Mouse (Mus musculus): ENCODE measurements around the gene Ofcc1. TPM values are rescaled to one million over a fixed set of nuclear protein-coding genes. Genes with fewer than 3 reads are reported as not detected.

Gene Ofcc1
- polyA plus RNA-seq, 1 experiment from 2014 or later: not detected

DNA sequence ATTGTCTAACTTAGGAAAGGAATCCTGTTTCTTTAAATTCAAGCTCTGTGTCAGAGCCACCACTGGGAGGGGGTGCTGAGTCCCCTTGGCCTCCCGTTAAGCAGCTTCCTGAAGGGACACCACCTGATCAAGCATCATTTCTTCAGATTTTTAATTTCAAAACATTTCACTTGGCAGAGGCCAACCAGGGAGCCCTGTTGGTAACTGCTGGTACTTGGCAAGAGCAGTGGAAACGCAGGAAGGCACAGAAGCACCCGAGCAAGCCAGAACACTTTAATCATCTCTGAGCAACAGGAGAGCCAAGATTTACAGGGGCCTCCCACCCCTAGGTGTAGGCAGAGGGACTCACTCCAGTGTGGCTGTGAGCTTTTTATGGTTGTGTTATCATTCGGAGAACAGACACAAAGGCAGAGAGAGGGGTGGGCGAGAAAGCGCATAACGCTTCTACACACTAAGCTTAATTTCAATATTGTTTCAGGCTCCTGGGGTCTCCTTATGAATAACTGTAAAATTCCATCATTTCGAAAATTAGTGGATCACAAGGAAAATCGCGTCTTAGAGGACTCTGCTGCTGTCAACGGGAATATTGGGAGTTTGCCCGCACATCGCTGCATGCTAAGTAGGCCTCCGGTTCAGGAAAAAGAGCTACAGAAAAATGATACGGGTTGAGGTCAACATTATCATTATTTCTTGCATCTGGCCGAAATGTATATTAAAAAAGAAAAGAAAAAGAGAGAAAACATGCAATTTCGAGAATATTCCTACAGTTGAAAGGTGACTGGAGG is 324.1 kb downstream of the Ofcc1 start:
- no peaks in the 10 kb centered on the region for H3K36me3 ChIP-seq (replicated peaks)
- DNase-seq (ENCODE audit: extremely low spot score, low spot score): no peak
- no peak overlapping the region for H3K27ac ChIP-seq
- H3K9me3 ChIP-seq: no peaks in the 10 kb centered on the region; the same call in 1 of the 2 replicates
- H3K4me3 ChIP-seq: no peak overlapping the region
- H3K27me3 ChIP-seq (ENCODE audit: poor library complexity, severe bottlenecking): no peaks in the 10 kb centered on the region
- no peaks in the 10 kb centered on the region for H3K4me1 ChIP-seq
- 90% methylated on average over 17 of the region's 17 CpGs for WGBS

DNA sequence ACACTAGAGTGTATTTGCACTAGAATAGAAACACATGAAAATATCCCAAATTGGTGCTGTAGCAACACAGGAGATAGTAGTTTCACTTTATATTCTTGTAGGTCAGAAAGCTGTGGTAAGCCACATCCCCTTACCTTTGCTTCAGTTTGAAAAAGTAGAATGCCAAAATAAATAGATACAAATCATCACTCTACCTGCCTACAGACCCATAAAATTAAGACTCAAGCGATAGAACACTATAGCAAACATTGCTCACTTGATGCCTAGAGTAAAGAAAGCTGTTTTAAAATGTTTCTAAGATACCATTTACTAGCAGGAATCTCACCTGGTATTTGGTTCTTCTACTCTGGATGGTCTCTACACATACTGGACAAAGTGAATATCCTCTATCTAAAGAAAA is 331.8 kb downstream of the Ofcc1 start:
- no peaks in the 10 kb centered on the region for H3K4me1 ChIP-seq
- no peak for DNase-seq (ENCODE audit: extremely low spot score, low spot score)
- no peaks in the 10 kb centered on the region for H3K36me3 ChIP-seq (replicated peaks)
- WGBS: 96% methylated on average over 1 of the region's 1 CpGs
- no peaks in the 10 kb centered on the region for H3K9me3 ChIP-seq
- H3K27me3 ChIP-seq (ENCODE audit: poor library complexity, severe bottlenecking): no peaks in the 10 kb centered on the region
- H3K4me3 ChIP-seq: no peak overlapping the region
- no peak overlapping the region for H3K27ac ChIP-seq

DNA sequence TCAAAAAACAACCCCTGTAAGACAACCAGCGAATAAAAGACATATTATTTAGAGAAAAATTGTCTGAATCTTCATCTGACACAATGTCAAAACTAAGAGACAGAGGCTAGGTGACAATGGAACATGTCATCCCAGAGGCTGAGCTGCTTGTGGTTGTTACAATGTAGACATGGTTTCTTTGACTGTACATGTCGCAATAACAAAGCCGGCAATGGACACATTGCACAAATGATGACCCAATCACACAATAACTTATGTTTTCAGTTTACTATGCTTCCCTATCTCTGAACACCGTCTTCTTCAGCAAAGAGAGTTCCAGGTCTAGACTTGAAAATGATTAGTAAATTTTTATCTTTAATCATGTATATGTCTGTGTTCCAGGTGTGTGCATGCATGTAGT is 332.4 kb downstream of the Ofcc1 start:
- H3K36me3 ChIP-seq (replicated peaks): no peaks in the 10 kb centered on the region
- no peak for DNase-seq (ENCODE audit: extremely low spot score, low spot score)
- no peaks in the 10 kb centered on the region for H3K9me3 ChIP-seq
- H3K4me1 ChIP-seq: no peaks in the 10 kb centered on the region
- WGBS: 94% methylated on average over 4 of the region's 4 CpGs
- H3K27me3 ChIP-seq (ENCODE audit: poor library complexity, severe bottlenecking): no peaks in the 10 kb centered on the region
- no peak overlapping the region for H3K27ac ChIP-seq
- H3K4me3 ChIP-seq: no peak overlapping the region

DNA sequence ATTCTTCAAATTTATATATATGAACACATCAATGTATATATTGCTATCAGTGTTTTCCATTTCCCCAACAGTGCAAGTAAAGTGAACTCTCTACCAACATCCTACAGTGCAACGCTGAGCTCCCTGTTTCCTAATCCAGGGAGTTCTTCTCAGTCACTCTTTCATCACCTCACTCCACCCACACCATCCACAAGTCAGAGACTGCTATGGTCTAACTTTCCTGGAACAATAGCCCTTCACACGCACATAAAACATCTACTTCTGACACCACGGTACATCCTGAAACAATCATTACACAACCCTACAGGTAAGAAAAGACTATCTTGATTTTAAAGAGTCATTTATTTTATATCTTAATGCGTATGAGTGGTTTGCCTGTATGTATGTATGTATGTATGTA is 335.4 kb downstream of the Ofcc1 start:
- 0 out of 2 replicates have a peak, but pooled peaks cover 2% of the 10 kb centered on the region for H3K9me3 ChIP-seq
- no peak for DNase-seq (ENCODE audit: extremely low spot score, low spot score)
- no peak overlapping the region for H3K27ac ChIP-seq
- no peak overlapping the region for H3K4me3 ChIP-seq
- H3K4me1 ChIP-seq: no peaks in the 10 kb centered on the region
- no peaks in the 10 kb centered on the region for H3K36me3 ChIP-seq (replicated peaks)
- H3K27me3 ChIP-seq (ENCODE audit: poor library complexity, severe bottlenecking): no peaks in the 10 kb centered on the region
- 98% methylated on average over 4 of the region's 4 CpGs for WGBS

DNA sequence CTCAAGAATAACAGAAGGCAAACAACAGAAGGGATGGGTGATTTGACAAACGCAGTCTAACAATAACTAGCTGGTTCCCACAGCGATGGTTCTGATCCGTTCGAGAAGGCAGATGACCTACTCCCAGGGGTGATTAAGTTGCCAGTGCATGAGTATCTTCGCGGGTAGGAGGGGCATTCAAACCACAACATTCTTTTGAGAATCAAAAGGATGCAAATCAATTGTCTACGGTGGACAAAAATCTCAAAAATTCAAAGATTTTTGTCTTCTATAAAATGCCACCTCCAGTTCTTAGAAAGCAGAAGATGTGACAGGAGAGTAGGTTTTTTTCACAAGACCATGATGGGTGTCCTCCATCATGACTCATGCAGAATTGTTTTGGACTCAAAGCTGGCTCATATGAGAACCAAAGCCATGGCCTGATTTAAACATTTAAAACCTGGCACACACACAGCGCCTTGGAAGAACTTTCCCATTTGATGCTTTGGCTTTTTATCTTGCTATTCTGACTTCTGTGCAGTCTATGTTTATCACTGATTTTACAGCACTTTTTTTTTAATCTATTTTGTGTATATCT is 338.0 kb downstream of the Ofcc1 start:
- H3K4me3 ChIP-seq: no peak overlapping the region
- 77% methylated on average over 8 of the region's 8 CpGs for WGBS

DNA sequence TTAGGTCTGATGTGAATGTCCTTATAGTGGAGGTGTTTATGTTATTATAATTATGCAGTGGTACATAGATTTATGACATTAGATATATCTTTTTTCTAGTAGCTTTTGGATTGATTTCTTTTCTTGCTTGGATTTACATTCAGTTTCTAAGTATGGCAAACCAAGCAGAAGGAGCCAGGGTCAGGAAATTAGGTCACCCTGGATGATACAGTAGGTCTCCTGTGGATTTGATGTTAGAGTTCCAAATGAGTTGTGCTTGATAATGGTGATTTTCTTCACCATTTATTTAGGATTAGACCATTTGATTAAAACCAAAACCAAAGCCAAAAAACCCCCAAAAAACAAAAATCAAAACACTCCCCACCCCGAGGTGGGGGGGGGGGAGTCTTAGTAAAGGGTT is 338.6 kb downstream of the Ofcc1 start:
- Histone ChIP-seq H3K4me1 (no peaks in the 10 kb centered on the region), H3K27me3 (ENCODE audit: poor library complexity, severe bottlenecking) (no peaks in the 10 kb centered on the region), H3K4me3 (no peak overlapping the region), H3K36me3 (replicated peaks) (no peaks in the 10 kb centered on the region), H3K9me3 (0 out of 2 replicates have a peak, but pooled peaks cover 2% of the 10 kb centered on the region), H3K27ac (no peak overlapping the region)
- no peak for DNase-seq (ENCODE audit: extremely low spot score, low spot score)
- WGBS: 81% methylated on average over 1 of the region's 1 CpGs

More for the DNA sequence above, 338.0 kb downstream of the Ofcc1 start:
- Histone ChIP-seq H3K36me3 (replicated peaks) (no peaks in the 10 kb centered on the region), H3K27ac (no peak overlapping the region), H3K4me1 (no peaks in the 10 kb centered on the region), H3K9me3 (0 out of 2 replicates have a peak, but pooled peaks cover 2% of the 10 kb centered on the region), H3K27me3 (ENCODE audit: poor library complexity, severe bottlenecking) (no peaks in the 10 kb centered on the region)
- DNase-seq (ENCODE audit: extremely low spot score, low spot score): no peak

DNA sequence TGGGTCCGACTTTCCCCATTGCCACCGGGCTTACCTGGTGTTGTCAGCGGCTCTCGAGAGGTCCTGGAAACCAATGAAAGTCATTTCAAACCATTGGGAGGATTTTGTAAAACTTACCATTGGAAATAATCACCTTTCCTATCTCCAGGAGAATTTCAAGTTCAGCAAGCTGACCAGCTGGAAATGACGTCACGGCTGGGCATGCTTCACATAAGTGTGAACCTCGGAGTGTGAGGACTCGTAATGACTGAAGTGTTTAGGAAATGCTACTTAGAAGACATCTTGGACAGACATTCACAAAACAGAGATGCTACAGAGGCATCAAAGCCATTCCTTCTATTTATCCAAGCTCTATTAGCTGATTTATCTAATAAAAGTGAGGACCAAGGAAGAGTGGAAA is 361.0 kb downstream of the Ofcc1 start:
- no peaks in the 10 kb centered on the region for H3K27me3 ChIP-seq (ENCODE audit: poor library complexity, severe bottlenecking)
- DNase-seq (ENCODE audit: extremely low spot score, low spot score): no peak
- no peak overlapping the region for H3K4me3 ChIP-seq
- 89% methylated on average over 8 of the region's 8 CpGs for WGBS
- H3K27ac ChIP-seq: no peak overlapping the region
- H3K9me3 ChIP-seq: no peaks in the 10 kb centered on the region
- H3K36me3 ChIP-seq (replicated peaks): no peaks in the 10 kb centered on the region
- peaks cover 8% of the 10 kb centered on the region for H3K4me1 ChIP-seq

DNA sequence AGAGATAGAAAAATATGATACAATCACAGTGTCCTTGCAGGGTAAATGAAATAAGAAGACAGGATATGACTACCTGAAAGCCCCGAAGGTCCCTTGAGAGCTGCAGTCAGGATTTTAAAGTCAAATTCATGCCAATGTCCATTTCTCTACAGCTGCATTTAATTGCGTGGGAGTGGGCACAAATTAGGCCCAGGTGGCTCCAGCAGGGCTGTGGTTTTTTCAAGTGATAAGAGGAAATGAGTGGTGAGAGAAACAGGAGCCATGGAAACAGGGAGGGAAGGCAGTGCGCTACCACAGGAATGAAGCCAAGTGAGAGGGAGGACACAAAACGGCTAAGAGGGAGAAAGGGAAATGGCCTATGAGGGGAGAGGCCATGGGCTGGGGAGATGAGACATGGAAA is 363.3 kb downstream of the Ofcc1 start:
- Histone ChIP-seq H3K27ac (no peak overlapping the region), H3K27me3 (ENCODE audit: poor library complexity, severe bottlenecking) (peaks cover 5% of the 10 kb centered on the region; the same call in 1 of the 2 replicates), H3K36me3 (replicated peaks) (no peaks in the 10 kb centered on the region), H3K4me1 (peaks cover 8% of the 10 kb centered on the region), H3K4me3 (no peak overlapping the region), H3K9me3 (no peaks in the 10 kb centered on the region)
- WGBS: 67% methylated on average over 4 of the region's 4 CpGs
- no peak for DNase-seq (ENCODE audit: extremely low spot score, low spot score)

DNA sequence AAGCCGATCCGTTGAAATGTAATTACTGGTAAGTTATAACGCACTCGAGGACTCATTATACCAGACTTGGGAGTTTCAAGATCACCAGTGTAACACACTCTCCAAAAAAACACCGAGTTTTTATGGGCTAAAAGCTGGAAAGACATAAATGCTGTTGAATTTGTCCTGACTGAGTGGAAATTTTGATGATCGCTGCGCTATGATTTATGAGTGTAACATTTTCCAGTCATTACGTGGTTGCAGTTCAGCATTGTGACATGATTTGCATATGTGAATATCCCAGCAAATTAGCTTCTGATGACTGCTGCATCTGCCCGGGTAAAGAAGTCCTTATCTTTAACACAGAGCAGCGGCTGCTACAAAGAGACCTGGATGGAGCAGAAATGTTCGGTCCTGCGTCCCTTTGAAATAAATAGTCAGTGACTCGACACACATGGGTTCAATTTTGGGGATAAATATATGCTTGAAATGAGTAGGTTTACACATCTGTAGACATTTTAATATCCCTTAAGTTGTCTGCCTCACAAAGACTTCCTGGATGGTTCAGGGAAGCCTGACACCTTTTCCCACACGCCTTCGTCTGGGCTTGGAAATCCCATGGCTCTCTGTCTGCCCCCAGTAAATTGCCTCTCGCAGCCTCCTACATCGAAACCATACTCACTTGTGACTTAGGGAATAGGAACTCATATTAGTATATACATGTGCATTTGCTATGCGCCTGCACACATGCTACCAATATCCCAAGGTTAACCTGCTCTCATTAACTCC is 381.8 kb downstream of the Ofcc1 start:
- Histone ChIP-seq H3K27ac (no peak overlapping the region), H3K9me3 (no peaks in the 10 kb centered on the region), H3K27me3 (ENCODE audit: poor library complexity, severe bottlenecking) (no peaks in the 10 kb centered on the region), H3K4me1 (no peaks in the 10 kb centered on the region), H3K4me3 (no peak overlapping the region), H3K36me3 (replicated peaks) (no peaks in the 10 kb centered on the region)
- no peak for DNase-seq (ENCODE audit: extremely low spot score, low spot score)
- 83% methylated on average over 18 of the region's 18 CpGs for WGBS

DNA sequence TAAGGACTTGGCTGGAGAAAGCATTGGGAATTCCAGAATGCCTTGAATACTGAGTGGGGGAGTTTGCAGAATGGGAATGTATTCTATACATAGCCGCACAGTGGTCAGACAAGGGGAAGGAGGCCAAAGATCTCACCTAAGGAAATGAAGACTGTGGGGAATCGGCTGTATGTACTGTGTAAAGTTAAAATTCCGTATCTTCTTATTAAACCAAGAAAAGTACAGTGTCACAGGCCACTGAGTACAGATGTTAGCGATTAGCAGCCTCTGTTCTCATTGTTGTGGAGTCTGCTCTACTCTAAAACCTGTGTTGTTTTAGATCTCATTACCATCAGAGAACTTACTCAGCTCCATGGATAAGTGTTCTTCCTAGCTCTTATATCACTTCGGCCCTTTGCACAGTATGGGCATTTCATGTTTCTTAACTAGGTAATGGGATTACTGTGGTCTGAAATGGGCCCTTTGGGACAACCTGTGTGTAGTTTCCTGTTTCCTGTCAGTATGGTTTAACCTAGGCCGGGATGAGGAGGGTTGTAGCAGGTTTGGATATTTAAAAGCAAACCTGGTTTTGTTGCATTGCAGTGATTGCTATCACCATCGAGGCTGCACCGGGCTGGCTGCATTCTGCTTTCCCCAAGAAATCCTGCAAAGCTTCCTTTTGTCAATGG is 392.8 kb downstream of the Ofcc1 start:
- no peak overlapping the region for H3K27ac ChIP-seq
- H3K36me3 ChIP-seq (replicated peaks): no peaks in the 10 kb centered on the region
- no peaks in the 10 kb centered on the region for H3K4me1 ChIP-seq
- no peak for DNase-seq (ENCODE audit: extremely low spot score, low spot score)
- H3K9me3 ChIP-seq: peaks cover 6% of the 10 kb centered on the region; the same call in 1 of the 2 replicates
- no peak overlapping the region for H3K4me3 ChIP-seq
- no peaks in the 10 kb centered on the region for H3K27me3 ChIP-seq (ENCODE audit: poor library complexity, severe bottlenecking)
- 86% methylated on average over 8 of the region's 8 CpGs for WGBS

DNA sequence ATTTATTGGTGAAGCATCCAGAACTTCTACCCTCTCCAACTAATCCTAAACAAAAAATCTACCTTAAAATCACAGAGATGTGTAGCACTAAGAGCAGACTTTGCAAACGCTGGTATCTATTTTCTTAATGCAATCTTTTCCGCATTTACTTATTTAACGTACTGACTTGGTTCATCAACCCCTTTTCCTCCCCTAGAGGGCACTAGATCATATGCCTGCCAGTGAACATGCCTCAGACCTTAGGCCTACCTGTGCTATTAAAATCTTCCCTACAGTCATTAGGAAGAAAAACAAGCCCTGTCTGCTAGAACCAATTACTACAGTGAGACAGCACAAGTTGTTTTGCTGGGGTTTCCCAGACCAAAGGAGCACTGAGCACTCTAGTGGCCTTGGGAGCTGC is 404.0 kb downstream of the Ofcc1 start:
- WGBS: 75% methylated on average over 3 of the region's 3 CpGs

DNA sequence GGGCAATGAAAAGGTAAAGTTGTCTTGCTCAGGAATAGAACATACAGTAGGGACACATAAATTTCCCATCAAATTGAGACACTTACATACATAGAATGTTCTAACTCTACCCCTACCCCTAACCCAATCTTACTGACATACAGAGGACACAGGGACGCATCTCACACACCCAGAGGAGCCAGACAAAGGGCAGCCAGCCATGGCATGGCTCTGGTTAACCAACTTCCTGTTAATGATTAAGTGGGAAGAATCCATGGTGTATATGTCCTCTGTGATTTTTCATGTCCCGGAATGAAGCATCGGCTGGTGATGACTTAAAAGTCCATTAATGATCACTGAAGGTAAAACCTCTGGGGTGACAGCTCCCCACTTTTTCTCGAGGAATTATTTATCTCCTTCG is 405.2 kb downstream of the Ofcc1 start:
- no peaks in the 10 kb centered on the region for H3K27me3 ChIP-seq (ENCODE audit: poor library complexity, severe bottlenecking)
- H3K4me3 ChIP-seq: no peak overlapping the region
- H3K27ac ChIP-seq: no peak overlapping the region
- 91% methylated on average over 5 of the region's 5 CpGs for WGBS
- H3K9me3 ChIP-seq: no peaks in the 10 kb centered on the region
- no peaks in the 10 kb centered on the region for H3K36me3 ChIP-seq (replicated peaks)
- no peaks in the 10 kb centered on the region for H3K4me1 ChIP-seq
- no peak for DNase-seq (ENCODE audit: extremely low spot score, low spot score)

More for the DNA sequence above, 404.0 kb downstream of the Ofcc1 start:
- no peak for DNase-seq (ENCODE audit: extremely low spot score, low spot score)
- no peak overlapping the region for H3K4me3 ChIP-seq
- no peaks in the 10 kb centered on the region for H3K9me3 ChIP-seq
- no peaks in the 10 kb centered on the region for H3K27me3 ChIP-seq (ENCODE audit: poor library complexity, severe bottlenecking)
- no peak overlapping the region for H3K27ac ChIP-seq
- H3K36me3 ChIP-seq (replicated peaks): no peaks in the 10 kb centered on the region
- H3K4me1 ChIP-seq: no peaks in the 10 kb centered on the region
